Mouse (Mus musculus) cerebellum, postnatal 14 days (tissue): ENCODE measurements at regions not wholly inside any gene's neighbourhood (a gene's known extent, or its start where the extent isn't known, plus 50 kb on each side); places are given as distances from the start of the nearest gene placed in this dataset.

Source experiments
- DNase-seq, 2 experiments: peaks; one replicate each; pipeline ENCODE4 v3.0.0; 2021; ENCODE audit warnings: mixed read lengths in 2 of 2

GRCm38 (mm10) chr16:5537286-5538204 lies 281.8 kb upstream of the Eef2kmt start:
- peak; percentile 27 to 49 for DNase-seq

GRCm38 (mm10) chr16:5536515-5536972 lies 280.8 kb upstream of the Eef2kmt start:
- DNase-seq, result peak in 1 of 2 experiments; percentile 28

- no peak for DNase-seq
Measured at GRCm38 (mm10) chr16:5535414-5535813, 279.6 kb upstream of the Eef2kmt start.

GRCm38 (mm10) chr16:5534862-5535261 lies 279.1 kb upstream of the Eef2kmt start:
- peak; percentile 35 to 54 for DNase-seq

GRCm38 (mm10) chr16:5534385-5534784 lies 278.6 kb upstream of the Eef2kmt start:
- no peak for DNase-seq

- DNase-seq, result no peak
Measured at GRCm38 (mm10) chr16:5532281-5532680, 276.5 kb upstream of the Eef2kmt start.

GRCm38 (mm10) chr16:5529823-5530222 lies 274.0 kb upstream of the Eef2kmt start:
- DNase-seq, result no peak

GRCm38 (mm10) chr16:5527936-5528335 lies 272.2 kb upstream of the Eef2kmt start:
- no peak for DNase-seq

GRCm38 (mm10) chr16:5524375-5524774 lies 268.6 kb upstream of the Eef2kmt start:
- DNase-seq, result no peak

- no peak for DNase-seq
Measured at GRCm38 (mm10) chr16:5523402-5524021, 267.7 kb upstream of the Eef2kmt start.

- DNase-seq, result no peak
Measured at GRCm38 (mm10) chr16:5517746-5518145, 262.0 kb upstream of the Eef2kmt start.

- DNase-seq, result no peak
Measured at GRCm38 (mm10) chr16:5515867-5516266, 260.1 kb upstream of the Eef2kmt start.

GRCm38 (mm10) chr16:5507261-5507660 lies 251.5 kb upstream of the Eef2kmt start:
- DNase-seq, result peak; percentile 53 to 63

- no peak for DNase-seq
Measured at GRCm38 (mm10) chr16:5501961-5502360, 246.2 kb upstream of the Eef2kmt start.

GRCm38 (mm10) chr16:5496051-5496685 lies 240.4 kb upstream of the Eef2kmt start:
- DNase-seq, result no peak

GRCm38 (mm10) chr16:5493352-5493751 lies 237.6 kb upstream of the Eef2kmt start:
- no peak for DNase-seq

- no peak for DNase-seq
Measured at GRCm38 (mm10) chr16:5487259-5487658, 231.5 kb upstream of the Eef2kmt start.

- DNase-seq, result no peak
Measured at GRCm38 (mm10) chr16:5483337-5483736, 227.6 kb upstream of the Eef2kmt start.

- no peak for DNase-seq
Measured at GRCm38 (mm10) chr16:5480148-5480547, 224.4 kb upstream of the Eef2kmt start.

GRCm38 (mm10) chr16:5478970-5479369 lies 223.2 kb upstream of the Eef2kmt start:
- DNase-seq, result no peak

GRCm38 (mm10) chr16:5471321-5471720 lies 215.5 kb upstream of the Eef2kmt start:
- DNase-seq, result peak; percentile 73 to 82

- DNase-seq, result peak; percentile 72 to 73
Measured at GRCm38 (mm10) chr16:5467587-5467986, 211.8 kb upstream of the Eef2kmt start.

- DNase-seq, result no peak
Measured at GRCm38 (mm10) chr16:5466760-5467159, 211.0 kb upstream of the Eef2kmt start.
